Mouse (Mus musculus) ovary, adult 10 weeks (tissue): ENCODE results near the gene Upp1. TPM values are rescaled to one million over a fixed set of nuclear protein-coding genes. Genes with fewer than 3 reads are reported as not detected.

ENCODE experiments used
- polyA plus RNA-seq: library from polyadenylated mRNA; stranded (reverse); fragments of 350-450 nt; fragmentation: Illumina TruSeq; extraction: RNeasy Lipid Tissue Mini Kit (QIAGEN cat#74804); gene quantifications from one replicate; pipeline ENCODE4 v1.2.3, GENCODE M21; 2014

Upp1 gene
- polyA plus RNA-seq, result 6.6 TPM

DNA sequence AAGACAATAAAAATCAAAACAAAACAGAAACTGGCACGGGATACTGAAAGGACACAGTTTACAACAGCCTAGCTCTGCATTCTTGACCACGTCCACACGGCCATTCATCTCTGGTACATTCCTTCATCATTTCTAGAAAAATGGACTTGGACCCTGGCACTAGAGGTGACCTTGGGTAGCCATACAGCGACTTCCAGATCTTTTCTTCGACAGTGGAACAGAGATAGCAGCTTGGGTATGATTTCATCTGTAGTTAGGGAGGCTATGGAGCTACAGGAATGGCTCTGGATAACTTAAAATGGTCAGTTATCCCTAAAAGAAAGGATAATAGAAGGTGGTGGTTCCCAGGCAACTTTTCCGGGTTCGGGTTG lies at the start of gene Upp1:
Gene Upp1 (plus strand): TSS at position 54 of the 371 bp plus-strand sequence.

Other genes with a start within 250 kb of the Upp1 start
- not detected for gene Pkd1l1, start 144.8 kb upstream of the Upp1 start, polyA plus RNA-seq
- 23.0 TPM for gene Hus1, start 106.9 kb upstream of the Upp1 start, polyA plus RNA-seq
- gene Gm11992, start 69.5 kb upstream of the Upp1 start, polyA plus RNA-seq, result 2.2 TPM
- not detected for gene Sun3, start 69.1 kb upstream of the Upp1 start, polyA plus RNA-seq
- gene Abca13, start 73.8 kb downstream of the Upp1 start, polyA plus RNA-seq, result 0.48 TPM